Mouse (Mus musculus) hindbrain, embryonic 11.5 days (tissue): ENCODE measurements around the gene Slc8a1. TPM values are rescaled to one million over a fixed set of nuclear protein-coding genes. Genes with fewer than 3 reads are reported as not detected.

Experiments
- ATAC-seq: fragments of 200-750 bp; cut with Nextera tagmentation; 2 replicates; pipeline ENCODE4 v1.8.0; 2017; ENCODE audit warnings: mild to moderate bottlenecking, moderate TSS enrichment, moderate library complexity; ENCODE audit not compliant: low FRiP score
- DNase-seq: peaks from one replicate; pipeline ENCODE4 v3.0.0-alpha.2; 2015; ENCODE audit warnings: low spot score
- H3K27ac ChIP-seq: fragments of 300-500 bp; sonication (generic); 2 replicates; pipeline ENCODE4 v1.5.1; 2014; ENCODE audit warnings: mild to moderate bottlenecking, low read depth, low read length
- H3K27me3 ChIP-seq: fragments of 300-500 bp; sonication (generic); 2 replicates; pipeline ENCODE4 v1.6.1; 2014; ENCODE audit warnings: mild to moderate bottlenecking, low read length, moderate library complexity, mixed read lengths; ENCODE audit not compliant: control insufficient read depth, insufficient read depth
- H3K36me3 ChIP-seq: fragments of 300-500 bp; sonication (generic); 2 replicates; pipeline ENCODE4 v1.6.1; 2014; ENCODE audit warnings: mild to moderate bottlenecking, low read length, moderate library complexity, mixed read lengths; ENCODE audit not compliant: control insufficient read depth, insufficient read depth
- H3K4me1 ChIP-seq: fragments of 300-500 bp; sonication (generic); replicated peaks from 2 replicates; pipeline ENCODE4 v1.6.1; 2014; ENCODE audit warnings: low read length, mixed read lengths; ENCODE audit not compliant: control insufficient read depth, insufficient read depth
- H3K4me2 ChIP-seq: fragments of 300-500 bp; sonication (generic); replicated peaks from 2 replicates; pipeline ENCODE4 v1.6.1; 2014; ENCODE audit warnings: mild to moderate bottlenecking, low read depth, low read length
- H3K4me3 ChIP-seq: fragments of 300-500 bp; sonication (generic); 2 replicates; pipeline ENCODE4 v1.5.1; 2014; ENCODE audit warnings: low read depth, low read length
- H3K9ac ChIP-seq: fragments of 300-500 bp; sonication (generic); 2 replicates; pipeline ENCODE4 v1.6.1; 2014; ENCODE audit warnings: low read depth, low read length
- H3K9me3 ChIP-seq: fragments of 300-500 bp; sonication (generic); 2 replicates; pipeline ENCODE4 v1.6.1; 2016; ENCODE audit warnings: low read length; ENCODE audit not compliant: control insufficient read depth
- WGBS: fragments of 180-500 bp; shearing (Covaris S2); extraction: QIAGEN DNeasy Blood & Tissue Kit; methylation state at CpG from one replicate; pipeline ENCODE4 v1.1.7; 2014; 5-methylcytosine and 5-hydroxymethylcytosine counted together
- polyA plus RNA-seq: library from polyadenylated mRNA; unstranded; fragments of >200 nt; fragmentation: Nextera tagmentation; extraction: Ambion mirVana; gene quantifications from 2 replicates; pipeline ENCODE4 v1.2.1, GENCODE M21; 2014

Gene Slc8a1
- polyA plus RNA-seq, 1 experiment from 2014 or later = 13.1 TPM

- Histone ChIP-seq H3K9me3 (no peaks in the 10 kb centered on the region), H3K4me3 (no peak overlapping the region), H3K27ac (no peak overlapping the region), H3K36me3 (no peaks in the 10 kb centered on the region), H3K4me2 (no peak overlapping the region), H3K9ac (no peak overlapping the region), H3K4me1 (no peaks in the 10 kb centered on the region), H3K27me3 (no peaks in the 10 kb centered on the region)
- WGBS = 83% methylated on average over 6 of the region's 6 CpGs
- no peak for DNase-seq
- ATAC-seq = no peak
Measured at GRCm38 (mm10) chr17:81524826-81525225, 213.4 kb downstream of the Slc8a1 start.

GRCm38 (mm10) chr17:81523943-81524342 lies 214.2 kb downstream of the Slc8a1 start:
- Histone ChIP-seq H3K9ac (no peak overlapping the region), H3K27ac (no peak overlapping the region), H3K4me1 (no peaks in the 10 kb centered on the region), H3K27me3 (no peaks in the 10 kb centered on the region), H3K4me2 (no peak overlapping the region), H3K9me3 (no peaks in the 10 kb centered on the region), H3K36me3 (no peaks in the 10 kb centered on the region), H3K4me3 (no peak overlapping the region)
- DNase-seq = no peak
- 86% methylated on average over 2 of the region's 2 CpGs for WGBS
- ATAC-seq = no peak

DNA sequence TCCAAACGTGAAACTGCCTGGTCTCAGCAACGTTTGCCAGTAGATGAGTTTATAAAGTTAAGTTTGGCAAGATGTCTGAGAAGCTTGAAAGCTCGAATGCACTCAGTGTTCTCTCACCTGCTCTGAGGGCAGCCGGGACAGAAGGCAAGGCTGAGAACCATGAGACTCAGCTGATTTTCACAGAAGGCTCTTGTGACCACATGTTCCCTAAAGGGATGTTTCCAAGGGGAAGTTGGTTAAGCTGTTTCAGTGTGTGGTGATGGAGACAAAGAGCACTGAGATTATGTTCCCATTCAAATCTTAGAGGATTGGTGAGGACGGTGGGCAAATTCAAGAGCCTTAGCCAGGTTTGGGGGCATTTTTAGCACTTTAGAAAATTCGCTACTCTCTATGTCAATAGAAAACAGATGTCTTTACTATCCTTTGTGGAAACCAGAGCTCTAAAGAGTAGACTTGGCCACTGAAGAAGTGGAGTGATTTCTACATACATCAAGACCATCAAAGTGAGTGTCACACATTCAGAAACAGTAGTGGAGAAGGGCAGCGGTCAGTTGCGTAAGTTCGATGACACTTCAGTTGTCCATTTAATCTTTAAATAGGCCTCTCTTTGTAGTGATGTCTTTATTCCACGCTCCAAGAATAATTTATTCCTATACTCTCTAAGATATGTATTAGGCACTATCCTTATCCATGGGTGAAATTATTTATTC lies 219.7 kb downstream of the Slc8a1 start:
- no peak overlapping the region for H3K4me3 ChIP-seq
- H3K9ac ChIP-seq = no peak overlapping the region
- H3K4me2 ChIP-seq = no peak overlapping the region
- ATAC-seq = no peak
- H3K27me3 ChIP-seq = no peaks in the 10 kb centered on the region
- 87% methylated on average over 10 of the region's 10 CpGs for WGBS
- no peaks in the 10 kb centered on the region for H3K36me3 ChIP-seq
- H3K9me3 ChIP-seq = no peaks in the 10 kb centered on the region
- H3K4me1 ChIP-seq = no peaks in the 10 kb centered on the region
- DNase-seq = no peak
- H3K27ac ChIP-seq = no peak overlapping the region

DNA sequence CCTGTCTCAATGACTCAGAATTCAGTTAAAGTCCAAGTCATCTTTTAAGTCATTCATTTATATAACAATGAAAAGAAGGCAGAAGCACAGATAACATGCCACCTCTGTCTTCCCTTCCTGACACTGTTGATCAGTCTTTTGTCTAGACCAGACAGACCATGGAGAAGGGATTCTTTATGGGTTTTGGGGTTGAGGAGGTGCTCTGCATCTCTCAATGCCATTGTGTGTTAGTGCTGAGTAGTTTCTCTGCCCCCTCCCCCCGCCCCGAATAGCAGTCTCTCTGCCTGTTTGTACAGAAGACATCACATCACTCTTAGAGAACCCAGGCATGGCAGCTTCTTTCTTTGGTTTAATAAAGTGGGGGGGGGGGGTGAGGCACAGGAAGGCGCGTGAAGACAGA lies 222.0 kb downstream of the Slc8a1 start:
- DNase-seq = no peak
- no peak overlapping the region for H3K9ac ChIP-seq
- H3K4me2 ChIP-seq = no peak overlapping the region
- no peaks in the 10 kb centered on the region for H3K9me3 ChIP-seq
- H3K27ac ChIP-seq = no peak overlapping the region
- WGBS = 31% methylated on average over 4 of the region's 4 CpGs
- H3K36me3 ChIP-seq = no peaks in the 10 kb centered on the region
- H3K4me1 ChIP-seq = no peaks in the 10 kb centered on the region
- ATAC-seq = peak; percentile 61
- no peaks in the 10 kb centered on the region for H3K27me3 ChIP-seq
- no peak overlapping the region for H3K4me3 ChIP-seq

- Histone ChIP-seq H3K27ac (no peak overlapping the region), H3K4me2 (no peak overlapping the region), H3K4me1 (no peaks in the 10 kb centered on the region), H3K36me3 (no peaks in the 10 kb centered on the region), H3K9ac (no peak overlapping the region), H3K27me3 (no peaks in the 10 kb centered on the region), H3K9me3 (no peaks in the 10 kb centered on the region), H3K4me3 (no peak overlapping the region)
- no peak for DNase-seq
- WGBS = 84% methylated on average over 4 of the region's 4 CpGs
- ATAC-seq = no peak
Measured at GRCm38 (mm10) chr17:81514022-81514421, 224.2 kb downstream of the Slc8a1 start.

GRCm38 (mm10) chr17:81513368-81513958 lies 224.7 kb downstream of the Slc8a1 start:
- Histone ChIP-seq H3K27me3 (no peaks in the 10 kb centered on the region), H3K4me2 (no peak overlapping the region), H3K4me1 (no peaks in the 10 kb centered on the region), H3K36me3 (no peaks in the 10 kb centered on the region), H3K4me3 (no peak overlapping the region), H3K27ac (no peak overlapping the region), H3K9ac (no peak overlapping the region), H3K9me3 (no peaks in the 10 kb centered on the region)
- 59% methylated on average over 6 of the region's 6 CpGs for WGBS
- DNase-seq (no peak), ATAC-seq (no peak)

DNA sequence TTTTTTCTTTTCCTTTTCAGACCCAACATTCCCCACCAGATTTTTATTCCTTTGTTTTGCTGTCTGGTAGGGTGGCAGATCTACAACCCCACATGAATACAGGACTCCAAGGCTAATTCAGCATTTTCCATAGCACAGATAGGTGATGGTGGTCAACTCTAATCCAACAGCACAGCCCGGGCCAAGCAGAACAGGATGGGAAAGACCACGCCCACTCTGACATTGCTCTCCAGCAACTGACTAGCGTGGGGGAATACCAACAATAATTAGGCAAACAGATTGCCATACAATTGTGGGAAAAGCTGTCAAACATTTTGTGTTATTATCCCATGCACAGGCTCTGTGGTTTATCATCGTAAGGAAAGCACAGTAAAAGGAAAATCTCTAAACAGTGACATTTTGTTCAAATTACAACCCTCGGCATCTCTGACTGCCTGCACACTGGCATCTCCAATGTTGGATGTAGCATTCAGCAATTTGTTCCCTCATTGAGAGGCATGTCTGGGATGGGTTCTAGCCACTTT lies 233.0 kb downstream of the Slc8a1 start:
- no peaks in the 10 kb centered on the region for H3K36me3 ChIP-seq

DNA sequence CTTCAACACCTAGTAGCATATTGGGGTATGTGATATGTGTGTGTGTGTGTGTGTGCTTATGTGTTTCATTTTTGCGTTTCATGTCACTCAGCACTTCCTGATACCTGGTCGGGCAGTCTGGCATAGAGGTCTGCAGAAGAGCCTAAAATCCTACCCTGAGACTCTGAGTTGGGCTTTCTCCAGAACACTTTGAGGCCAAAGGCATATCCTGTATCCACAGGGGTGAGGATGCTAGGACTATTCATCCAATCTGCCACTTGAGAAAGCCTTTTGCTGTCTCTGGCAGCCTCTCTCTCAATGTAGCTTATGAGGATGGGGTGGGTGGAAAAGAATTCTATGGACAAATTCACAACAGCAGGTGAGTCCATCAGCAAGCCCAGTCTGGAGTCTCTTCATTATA lies 234.1 kb downstream of the Slc8a1 start:
- no peaks in the 10 kb centered on the region for H3K4me1 ChIP-seq
- H3K4me2 ChIP-seq = no peak overlapping the region
- H3K4me3 ChIP-seq = no peak overlapping the region
- H3K9ac ChIP-seq = no peak overlapping the region
- DNase-seq (no peak), ATAC-seq (no peak)
- no peaks in the 10 kb centered on the region for H3K9me3 ChIP-seq
- no peaks in the 10 kb centered on the region for H3K36me3 ChIP-seq
- H3K27ac ChIP-seq = no peak overlapping the region
- no peaks in the 10 kb centered on the region for H3K27me3 ChIP-seq
- WGBS = 89% methylated on average over 2 of the region's 2 CpGs

More for the DNA sequence above, 233.0 kb downstream of the Slc8a1 start:
- WGBS = 90% methylated on average over 5 of the region's 5 CpGs
- no peak overlapping the region for H3K9ac ChIP-seq
- DNase-seq (no peak), ATAC-seq (no peak)
- no peak overlapping the region for H3K4me2 ChIP-seq
- H3K4me3 ChIP-seq = no peak overlapping the region
- H3K4me1 ChIP-seq = no peaks in the 10 kb centered on the region
- no peak overlapping the region for H3K27ac ChIP-seq
- no peaks in the 10 kb centered on the region for H3K9me3 ChIP-seq
- H3K27me3 ChIP-seq = no peaks in the 10 kb centered on the region

- Histone ChIP-seq H3K4me1 (no peaks in the 10 kb centered on the region), H3K4me3 (no peak overlapping the region), H3K9ac (no peak overlapping the region), H3K36me3 (no peaks in the 10 kb centered on the region), H3K27me3 (no peaks in the 10 kb centered on the region), H3K27ac (no peak overlapping the region), H3K9me3 (no peaks in the 10 kb centered on the region), H3K4me2 (no peak overlapping the region)
- DNase-seq = no peak
- WGBS = 89% methylated on average over 3 of the region's 3 CpGs
- no peak for ATAC-seq
Measured at GRCm38 (mm10) chr17:81502732-81503131, 235.4 kb downstream of the Slc8a1 start.
